Mouse (Mus musculus) adrenal gland, postnatal 4 days (tissue): ENCODE results near the gene Lrrc51. TPM values are rescaled to one million over a fixed set of nuclear protein-coding genes. Genes with fewer than 3 reads are reported as not detected.
"Not testable (repeated sequence)": the region's sequence is repeated elsewhere in the genome, so short reads cannot be mapped to it uniquely, and the experiment has no call there.

Experiments used
- DNase-seq, 2 experiments: peaks; one replicate each; pipeline ENCODE4 v3.0.0; 2021 to 2022; ENCODE audit warnings: low spot score in 2 of 2, mixed read lengths in 2 of 2
- total RNA-seq, 2 experiments: library from RNA; stranded (reverse); gene quantifications; 2 replicates each; pipeline ENCODE4 v1.2.3; 2021

The Lrrc51 gene
- total RNA-seq, 2 experiments from 2014 or later: 6.1 to 8.3 TPM

DNA sequence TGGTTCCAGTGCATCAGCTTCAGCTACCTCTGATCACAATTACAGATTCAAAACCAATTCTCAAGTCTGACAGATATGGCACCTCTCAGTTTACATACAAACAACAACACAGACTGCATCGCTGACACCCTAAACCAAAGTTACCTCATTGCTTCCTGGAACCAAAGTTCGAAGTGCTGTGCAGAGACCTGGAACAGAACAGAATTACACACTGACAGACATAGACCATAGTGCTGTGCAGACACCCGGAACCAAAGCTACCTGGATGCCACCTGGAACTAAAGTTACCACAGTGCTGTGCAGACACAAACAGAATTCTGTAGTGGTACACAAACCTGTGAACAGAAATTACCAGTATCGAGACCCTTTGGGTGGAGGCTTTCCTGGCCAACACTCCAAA, 6.1 kb upstream of the Lrrc51 start:
- no peak for DNase-seq

DNA sequence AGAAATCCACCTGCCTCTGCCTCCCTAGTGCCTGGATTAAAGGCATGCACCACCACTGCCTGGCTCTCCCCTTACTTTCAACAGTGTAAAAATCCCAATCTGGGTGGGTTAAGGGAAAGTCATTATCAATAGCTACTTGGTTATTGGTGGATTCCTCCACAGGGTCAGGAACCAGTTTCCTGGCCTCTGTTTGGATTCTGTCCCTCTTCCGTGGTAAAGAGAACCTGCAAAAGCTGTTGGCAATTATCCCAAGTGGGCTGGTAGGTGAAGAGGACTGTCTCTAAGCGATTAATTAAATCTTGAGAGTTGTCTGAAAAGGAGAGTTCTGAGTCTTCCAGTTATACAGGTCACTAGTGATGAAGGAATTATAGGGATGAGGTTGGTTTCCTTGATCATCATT, 4.7 kb upstream of the Lrrc51 start:
- DNase-seq: no peak

DNA sequence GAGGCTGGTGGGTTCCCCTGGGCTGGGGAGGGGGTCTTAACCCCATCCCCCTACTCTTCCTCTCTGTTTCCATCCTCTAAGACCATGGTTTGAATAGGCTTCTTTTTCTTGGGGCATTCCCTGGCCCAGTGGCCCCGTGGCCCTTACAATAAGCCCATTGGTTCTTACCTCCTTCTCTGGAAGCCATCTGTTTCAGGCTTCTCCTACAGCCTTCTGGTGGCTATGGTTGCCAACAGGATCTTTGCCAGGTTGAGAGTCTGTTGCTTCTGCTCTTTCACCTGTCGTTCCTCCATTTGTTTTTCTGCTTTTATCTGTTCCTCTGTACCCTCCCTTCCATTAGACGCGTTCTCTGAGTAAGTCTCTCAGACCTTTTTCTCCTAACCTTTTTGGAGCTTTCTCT, 3.9 kb upstream of the Lrrc51 start:
- no peak for DNase-seq

DNA sequence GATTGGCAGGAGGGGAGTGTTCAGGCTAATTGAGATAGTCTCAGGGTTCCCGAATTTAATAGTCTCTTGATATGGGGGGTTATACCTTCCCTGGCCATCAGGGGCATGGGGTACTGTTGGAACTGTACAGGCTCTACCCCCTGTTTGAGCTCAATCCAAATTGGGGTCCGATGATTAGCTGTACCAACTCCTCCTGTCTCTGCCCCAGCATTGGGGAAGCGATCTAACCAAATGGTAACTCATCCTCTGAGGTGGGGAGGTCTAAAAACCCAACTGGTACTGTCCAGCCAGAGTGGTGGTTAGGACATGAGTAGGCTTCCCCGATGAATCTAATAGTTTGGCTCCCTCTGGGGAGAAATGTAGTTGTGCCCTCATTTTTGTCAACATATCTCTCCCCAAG, 3.3 kb upstream of the Lrrc51 start:
- no peak for DNase-seq

DNA sequence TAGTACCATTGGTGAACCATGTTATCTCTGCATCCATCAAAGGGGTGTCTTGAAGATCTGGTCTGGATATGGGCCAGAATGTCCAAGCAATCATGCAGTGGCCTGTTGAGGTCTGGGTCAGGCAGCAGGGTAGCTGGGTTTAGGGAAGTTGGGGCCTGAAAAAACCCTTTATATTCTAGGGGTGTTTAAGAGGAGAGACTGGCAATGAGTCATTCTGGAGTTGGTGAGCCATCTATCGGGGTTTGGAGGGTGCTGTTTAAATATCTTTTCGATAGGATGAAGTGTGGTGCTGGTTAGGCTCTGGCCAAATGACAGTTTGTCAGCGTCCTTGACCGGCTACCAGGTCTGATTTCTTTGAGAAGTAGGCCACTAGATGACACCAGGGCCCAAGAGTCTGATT, 2.3 kb upstream of the Lrrc51 start:
- no peak for DNase-seq

DNA sequence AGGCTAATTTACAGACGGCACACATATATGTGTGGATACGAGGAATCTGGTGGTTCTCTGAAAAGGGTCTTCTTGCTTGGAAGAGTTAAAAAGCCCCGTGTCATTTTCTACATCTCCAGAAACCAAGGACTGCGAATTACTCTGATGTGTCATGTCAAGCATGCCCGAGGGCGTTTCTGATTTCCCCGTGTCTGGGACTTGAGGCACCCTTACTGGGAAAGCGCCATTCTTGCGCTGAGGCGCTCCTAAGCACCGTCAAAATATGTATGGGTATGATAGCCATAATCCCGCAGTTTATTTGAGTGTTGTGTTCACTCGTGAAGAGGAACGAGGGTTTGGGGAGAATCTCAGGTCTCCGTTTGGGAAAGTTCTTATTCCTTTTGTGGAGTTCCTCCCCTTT, 395 bp downstream of the Lrrc51 start:
- DNase-seq: no peak

DNA sequence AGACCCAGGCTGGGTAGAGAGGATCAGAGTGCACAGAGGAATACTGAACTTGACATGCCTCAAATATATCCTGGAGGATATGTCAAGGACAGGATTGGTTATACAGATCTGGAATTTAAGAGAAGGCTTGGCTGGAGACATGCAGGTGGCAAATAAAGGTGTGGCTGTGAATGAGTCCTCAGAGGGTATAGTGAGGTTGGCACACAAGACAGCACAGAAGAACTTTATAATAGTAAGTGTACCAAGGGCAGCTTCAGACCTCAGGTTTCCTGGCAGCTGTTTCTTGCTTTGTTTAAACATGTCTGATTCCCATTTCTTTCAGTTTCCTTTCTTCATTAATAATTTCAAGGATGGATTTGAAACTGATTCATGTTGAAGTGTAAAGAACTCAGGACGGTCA, 1.1 kb downstream of the Lrrc51 start:
- DNase-seq: no peak

DNA sequence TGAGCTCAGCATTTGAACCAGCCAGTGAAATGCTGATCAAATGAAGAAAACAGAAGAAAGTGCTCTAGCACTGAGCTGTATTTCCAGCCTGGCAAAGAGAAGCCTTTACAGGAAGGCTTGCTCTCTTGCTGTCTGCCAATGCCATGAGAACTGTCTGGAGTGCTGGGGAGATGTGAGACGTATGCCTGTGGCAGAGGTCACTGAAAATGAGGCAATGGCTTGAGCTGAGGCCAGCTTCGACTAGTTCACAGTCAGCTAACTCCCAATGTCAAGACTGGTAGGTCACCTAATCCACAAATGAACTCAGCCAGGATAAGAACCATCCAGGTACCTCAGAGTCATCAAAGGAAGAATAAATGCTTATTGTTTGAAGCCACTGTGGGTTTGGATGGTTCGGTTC, 5.6 kb downstream of the Lrrc51 start:
- no peak for DNase-seq

DNA sequence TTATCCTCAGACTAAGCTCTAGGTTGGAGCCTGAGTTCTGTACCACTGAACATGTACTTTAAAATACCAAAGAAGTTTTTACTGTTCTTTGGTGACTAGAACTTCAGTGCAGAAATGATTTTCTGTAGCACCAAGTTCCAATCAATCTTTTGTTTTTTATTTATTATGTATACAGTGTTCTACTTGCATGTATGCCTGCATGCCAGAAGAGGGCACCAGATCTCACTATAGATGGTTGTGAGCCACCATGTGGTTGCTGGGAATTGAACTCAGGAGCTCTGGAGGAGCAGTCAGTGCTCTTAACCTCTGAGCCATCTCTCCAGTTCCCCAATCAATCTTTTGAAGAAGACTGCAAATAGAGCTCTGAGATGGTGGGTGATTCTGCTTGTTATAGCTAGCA, 7.8 kb downstream of the Lrrc51 start:
- not testable (repeated sequence) for DNase-seq

DNA sequence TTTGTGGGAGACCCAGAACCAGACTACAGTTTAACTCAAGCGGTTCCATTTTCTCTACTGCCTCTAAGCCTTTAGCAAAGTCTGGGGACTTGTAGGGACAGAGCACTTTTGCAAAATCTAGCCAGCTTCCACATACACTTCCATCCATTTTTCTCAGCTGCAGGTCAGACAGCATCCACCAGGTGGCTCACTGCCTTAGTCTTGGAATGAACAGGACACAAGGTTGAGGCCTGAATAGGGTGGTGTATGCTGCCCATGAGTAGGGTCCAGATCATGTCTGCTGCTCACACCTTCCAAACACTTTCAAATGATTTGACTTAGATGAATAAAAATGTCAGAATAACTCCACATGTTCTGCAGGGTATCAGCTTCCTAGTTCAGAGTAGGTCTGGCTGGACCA, 15.6 kb downstream of the Lrrc51 start:
- no peak for DNase-seq

DNA sequence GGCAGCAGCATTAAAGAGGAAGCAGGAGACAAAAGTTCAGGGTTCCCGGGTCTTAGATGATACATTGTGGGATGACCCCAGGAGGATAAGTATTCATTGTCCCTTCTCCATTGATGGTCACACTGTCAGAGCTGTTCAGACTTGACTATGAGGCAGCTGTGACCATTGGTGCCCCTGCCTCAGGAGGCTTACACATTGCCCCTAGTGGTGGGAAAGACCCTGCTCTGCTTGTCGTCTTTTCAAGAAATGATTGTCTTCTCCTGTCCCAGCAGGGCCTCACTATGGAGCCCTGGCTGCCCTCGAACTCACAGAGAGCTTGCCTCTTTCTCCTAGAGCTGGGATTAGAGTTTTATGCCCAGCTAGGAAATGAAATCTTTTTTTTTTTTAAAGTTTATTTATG, 21.7 kb downstream of the Lrrc51 start:
- no peak for DNase-seq

DNA sequence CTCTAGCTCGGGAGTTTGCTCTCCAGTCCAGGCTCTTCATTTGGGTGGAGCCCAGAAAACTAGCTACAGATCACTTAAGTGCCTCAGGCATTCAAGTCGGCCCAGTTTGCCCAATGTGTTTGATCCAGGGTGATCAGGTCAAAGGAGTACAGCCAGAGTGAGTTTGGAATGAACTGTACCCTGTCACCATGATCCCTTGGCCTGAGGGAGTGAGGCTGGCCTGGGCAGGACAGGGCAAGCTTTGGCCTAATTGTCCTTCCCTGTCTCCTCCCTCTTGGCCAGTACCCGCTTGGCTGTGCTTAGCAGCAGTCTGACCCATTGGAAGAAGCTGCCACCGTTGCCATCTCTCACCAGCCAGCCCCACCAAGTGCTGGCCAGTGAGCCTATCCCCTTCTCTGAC, 23.6 kb downstream of the Lrrc51 start:
- DNase-seq: no peak

DNA sequence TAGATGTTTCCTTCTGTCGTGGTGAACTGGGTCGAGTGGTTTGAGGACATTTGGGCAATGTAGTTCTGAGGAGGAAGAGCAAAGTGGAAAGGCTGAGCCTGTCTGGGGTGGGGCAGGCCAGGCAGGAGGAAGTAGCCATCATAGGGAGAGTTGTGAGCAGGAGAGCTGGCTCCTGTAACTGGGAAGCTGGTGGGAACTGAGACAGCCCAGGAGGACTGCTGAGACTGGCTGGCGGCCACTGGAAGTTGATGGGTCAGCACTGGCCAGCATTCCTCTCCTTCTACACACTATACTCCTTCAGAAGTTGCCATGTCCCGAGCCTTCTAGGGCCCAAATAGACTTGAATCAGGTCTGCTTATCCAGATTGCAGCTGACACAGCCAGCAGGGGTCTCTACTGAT, 25.3 kb downstream of the Lrrc51 start:
- no peak for DNase-seq

DNA sequence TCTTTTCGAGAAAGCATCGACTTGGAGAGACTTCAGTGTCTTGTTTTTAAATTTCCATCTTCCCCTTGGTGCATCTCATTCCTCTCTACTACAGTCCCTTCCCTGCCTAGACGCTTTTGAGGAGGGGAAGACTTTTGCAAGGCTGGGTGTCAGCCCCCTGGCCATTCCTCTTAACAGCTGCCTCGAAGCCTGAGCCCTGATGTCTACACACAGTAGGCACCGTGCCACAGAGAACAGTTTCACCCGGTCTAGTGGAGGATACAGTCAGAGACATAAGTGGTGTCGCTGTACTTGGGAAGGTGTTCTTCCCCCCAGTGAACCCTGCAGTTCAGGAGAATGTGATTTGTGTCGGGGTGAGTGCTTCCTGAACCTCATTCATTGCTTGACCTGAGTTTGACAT, 27.0 kb downstream of the Lrrc51 start:
- no peak for DNase-seq

DNA sequence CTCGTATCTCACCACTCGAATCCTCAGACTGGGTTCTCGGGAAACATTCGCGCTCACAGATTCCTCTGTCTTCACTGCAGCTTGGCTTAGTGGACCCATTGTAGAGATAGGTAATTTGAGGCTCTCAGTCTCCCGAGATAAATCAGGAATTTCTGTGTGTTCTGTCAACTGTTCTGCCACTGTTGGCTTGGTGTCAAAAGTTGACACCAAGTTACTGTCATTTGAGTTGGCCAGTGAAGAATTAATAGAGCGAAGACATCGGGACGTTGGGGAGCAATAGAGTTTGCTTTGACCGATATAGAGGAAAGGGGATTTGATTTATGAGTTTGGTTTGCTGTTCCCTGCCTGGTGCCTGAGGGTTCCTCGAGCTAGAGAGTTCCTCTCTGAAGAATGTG, 27.4 kb downstream of the Lrrc51 start, which contains the start of gene Tomt:
Gene Tomt (minus strand): TSS at position 73 of the 395 bp plus-strand sequence.
- DNase-seq: no peak

DNA sequence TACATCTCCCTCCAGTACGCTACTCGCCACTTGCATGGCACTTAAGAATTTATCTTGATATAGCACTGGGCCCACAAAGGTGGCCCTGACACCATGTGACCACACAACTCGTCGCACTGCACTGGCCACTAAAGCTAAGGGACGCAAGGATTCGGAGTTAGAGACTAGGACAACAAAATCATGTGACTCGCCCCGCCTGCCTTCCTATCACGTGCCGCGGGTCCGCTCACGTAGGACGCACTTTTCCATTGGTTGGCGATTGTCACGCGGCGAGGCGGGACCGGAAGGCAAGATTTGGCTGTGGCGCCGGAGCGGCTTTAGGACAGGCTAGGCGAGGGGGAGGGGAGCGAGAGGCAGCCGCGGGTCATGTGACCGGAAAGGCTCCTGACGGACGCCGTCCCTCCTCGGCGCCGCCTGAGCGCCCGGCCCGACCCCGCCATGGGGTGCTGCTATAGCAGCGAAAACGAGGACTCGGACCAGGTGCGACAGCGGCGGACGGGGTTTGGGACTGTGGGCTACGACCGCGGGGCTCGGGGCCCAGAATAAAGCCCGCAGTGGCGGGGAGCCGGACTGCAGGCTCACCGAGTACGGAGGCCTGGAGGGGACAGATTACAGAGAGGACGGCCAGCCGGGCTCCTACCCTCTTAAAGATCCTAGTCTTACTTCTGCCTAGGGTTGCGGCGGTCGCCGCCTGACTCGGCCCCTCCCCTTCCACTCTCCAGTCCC, 28.0 kb downstream of the Lrrc51 start, which contains the start of gene Lamtor1:
Gene Lamtor1 (plus strand): TSS at position 344 of the 726 bp plus-strand sequence.
- DNase-seq: peak; percentile 95 to 99

DNA sequence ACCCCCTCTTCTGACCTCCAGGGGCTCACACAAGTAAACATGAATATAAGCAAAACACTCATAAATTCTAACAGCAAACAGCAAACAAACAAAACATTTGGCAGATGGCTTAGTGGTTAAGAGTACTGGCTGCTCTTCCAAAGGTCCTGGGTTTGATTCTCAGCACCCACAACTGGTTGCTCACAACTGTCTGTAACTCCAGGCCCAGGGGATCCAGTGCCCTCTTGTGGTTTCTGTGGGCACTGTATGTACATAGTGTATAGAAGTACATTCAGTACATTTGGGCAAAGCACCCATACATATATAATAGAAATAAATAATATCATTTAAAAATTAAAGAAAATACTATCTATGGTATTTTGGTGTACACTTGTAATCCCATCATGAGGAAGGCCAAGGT, 30.8 kb downstream of the Lrrc51 start:
- DNase-seq: no peak

DNA sequence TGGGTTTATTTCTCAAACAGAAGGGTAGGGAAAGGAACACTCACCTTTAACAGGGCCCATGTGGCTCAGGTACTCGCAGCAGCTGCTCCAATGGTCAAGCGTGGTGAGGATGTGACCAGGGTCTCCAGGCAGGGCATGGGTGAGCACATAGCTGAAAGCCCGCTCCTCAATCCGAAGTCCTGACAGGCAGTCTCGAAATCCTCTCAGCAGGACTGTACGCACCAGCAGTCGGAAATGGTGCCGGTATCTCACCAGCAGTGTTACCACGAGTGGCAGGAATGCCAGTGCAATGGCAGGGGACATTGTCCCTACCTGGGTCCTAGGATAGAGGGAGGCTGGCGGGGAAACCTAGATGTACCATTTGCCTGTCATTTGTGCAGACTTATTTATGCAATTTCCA, 31.7 kb downstream of the Lrrc51 start:
- DNase-seq: no peak

DNA sequence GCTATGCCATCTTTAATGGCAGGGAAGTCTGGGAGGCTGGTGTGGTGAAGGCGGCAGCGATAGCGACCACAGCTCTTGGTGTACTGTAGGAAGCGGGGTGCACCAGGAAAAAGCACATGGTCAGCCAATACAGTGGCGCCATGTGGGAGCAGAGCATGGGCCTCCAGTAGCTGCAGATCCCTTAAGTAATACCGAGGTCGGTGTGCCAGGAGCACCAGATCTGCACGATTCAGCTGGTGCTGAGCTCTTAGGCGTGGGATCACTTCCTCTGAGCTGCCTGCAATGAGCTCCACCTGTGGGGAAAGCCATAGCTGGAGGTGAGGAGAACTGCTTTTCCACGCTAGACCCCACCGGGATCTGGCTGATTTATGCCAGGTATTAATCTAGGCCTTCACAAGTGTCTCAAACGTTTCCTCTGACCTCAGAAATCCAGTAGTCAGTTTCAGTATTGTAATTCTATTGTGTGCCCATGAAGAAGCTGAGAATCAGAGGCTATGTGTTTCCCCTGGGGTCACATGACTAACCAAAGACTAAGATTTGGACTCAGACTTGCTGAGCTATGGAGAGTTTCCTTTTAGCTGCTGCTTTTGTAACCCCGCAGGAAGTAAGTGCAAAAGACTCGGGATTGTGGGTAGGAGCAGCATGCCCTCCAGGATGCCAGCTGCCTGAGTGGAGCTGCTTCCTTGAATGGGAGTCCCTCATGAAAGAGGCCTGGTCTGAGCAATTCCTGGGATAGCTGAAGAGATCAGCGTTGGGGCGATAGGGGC, 33.2 kb downstream of the Lrrc51 start:
- DNase-seq: no peak

DNA sequence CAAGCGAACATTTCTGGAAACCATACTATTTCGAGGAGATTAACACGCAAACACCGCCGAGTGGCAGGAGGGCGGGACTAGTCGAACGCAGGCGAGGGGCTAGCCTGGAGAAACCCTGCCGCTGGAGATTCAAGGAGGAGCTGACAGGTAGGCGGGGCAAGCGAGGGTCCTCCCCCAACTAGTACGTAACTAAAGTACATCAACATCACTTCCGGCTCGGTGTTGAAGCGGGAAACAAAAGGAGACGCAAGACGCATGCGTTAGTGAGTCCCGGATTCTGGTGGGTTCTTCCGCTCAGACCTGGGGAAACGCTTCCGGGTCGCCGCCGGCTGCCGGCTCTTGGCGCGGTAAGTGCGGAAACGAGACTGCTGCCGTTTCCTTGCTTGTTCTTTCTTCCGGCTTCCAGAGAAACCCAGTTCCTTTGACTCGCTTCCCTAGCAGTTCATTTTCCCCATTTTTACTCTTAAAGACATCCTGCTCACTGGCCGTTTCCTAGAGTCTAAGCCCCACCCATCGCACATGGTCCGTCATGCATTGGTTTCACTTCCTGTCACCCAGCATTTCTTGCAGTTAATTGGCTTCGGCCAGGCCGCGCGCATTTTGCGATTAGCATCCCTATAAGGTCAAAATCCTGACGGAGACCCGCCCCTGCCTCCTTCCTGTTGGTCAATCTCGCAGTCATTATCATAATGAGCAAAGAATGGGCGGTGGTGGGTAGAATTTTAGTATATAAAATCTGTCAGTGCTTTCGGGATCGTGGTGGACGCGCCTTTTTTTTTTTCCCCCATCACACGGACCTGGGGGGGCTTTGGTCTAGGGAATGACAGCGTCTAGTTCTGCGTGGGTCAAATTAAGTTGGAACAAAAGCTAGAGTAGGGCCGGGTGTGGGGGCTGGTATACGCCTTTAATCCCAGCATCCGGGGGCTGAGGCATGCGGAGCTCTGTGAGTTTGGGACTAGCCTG, 37.3 kb downstream of the Lrrc51 start:
- peak; percentile 75 to 91 for DNase-seq

DNA sequence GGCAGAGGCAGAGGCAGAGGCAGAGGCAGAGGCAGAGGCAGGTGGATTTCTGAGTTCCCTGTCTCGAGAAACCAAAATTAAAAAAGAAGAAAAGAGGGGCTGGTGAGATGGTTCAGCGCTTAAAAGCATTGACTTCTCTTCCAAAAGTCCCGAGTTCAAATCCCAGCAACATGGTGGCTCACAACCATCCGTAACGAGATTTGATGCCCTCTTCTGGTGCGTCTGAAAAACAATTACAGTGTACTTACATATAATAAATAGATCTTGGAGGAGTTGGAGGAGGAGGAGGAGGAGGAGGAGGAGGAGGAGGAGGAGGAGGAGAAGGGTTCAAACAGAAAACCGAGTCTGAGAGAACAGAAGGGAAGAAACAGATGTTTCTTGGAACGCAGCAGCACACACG, 38.0 kb downstream of the Lrrc51 start:
- DNase-seq: no peak

DNA sequence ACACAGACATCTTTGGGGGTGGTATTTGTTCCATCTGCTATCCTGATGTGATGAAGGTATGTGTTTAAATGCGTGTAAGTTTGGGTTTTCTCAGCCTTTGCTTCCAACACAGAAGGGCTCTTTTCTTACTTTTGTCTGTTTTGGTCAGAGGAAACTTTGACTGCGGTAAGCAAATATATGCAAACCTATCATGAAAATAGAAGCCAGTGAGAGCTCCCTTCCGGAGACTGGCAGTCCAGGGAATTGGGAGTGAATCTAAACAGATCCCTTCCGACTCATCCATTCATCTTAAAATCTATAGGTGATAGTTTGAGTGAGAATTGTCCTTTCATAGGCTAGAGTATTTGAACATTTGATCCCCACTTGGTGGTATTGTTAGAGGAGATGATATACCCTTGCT, 45.2 kb downstream of the Lrrc51 start:
- DNase-seq: no peak
